ENCODE assay signal across 9 mouse cellular contexts in the genomic region with DNA sequence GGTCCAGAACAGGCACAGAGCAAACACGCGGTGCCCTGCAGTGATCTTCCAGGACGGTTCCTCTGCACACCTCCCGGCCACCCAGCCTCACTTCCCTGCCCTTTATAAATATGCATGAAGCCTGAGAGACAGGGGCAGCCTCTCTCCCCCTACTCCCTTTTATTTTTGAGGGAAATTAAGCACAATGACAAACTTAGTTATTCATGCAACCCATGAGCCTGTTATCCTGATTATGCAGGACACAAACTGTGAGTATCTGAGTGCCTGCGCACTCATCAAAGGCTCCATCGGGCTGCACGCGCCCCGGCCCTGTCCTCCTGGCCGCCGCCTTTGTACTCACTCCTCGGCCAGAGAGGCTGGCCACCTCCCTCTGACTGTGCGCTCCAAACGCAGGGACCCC. TPM values are rescaled to one million over a fixed set of nuclear protein-coding genes. Genes with fewer than 3 reads are reported as not detected.
DNase-seq lines count a peak whose midpoint lies in the region; ATAC-seq and TF ChIP-seq lines count a peak whose summit lies in the region.
"Had no signal": no experiment of that assay in that cellular context is flagged by ENCODE, and none has a peak within 500 bp of the region (broad histone marks: within the 10 kb centered on the region; RNA-seq: fewer than 3 reads in every experiment).

No protein-coding gene starts in this region.

- H3K27ac ChIP-seq in heart, embryonic 13.5 days (replicated peaks), result no peak overlapping the region
- H3K27ac ChIP-seq in forebrain, embryonic 15.5 days (replicated peaks), result no peak overlapping the region; the same call in 1 of the 2 replicates
- H3K27ac ChIP-seq in midbrain, embryonic 14.5 days (replicated peaks; ENCODE audit: low read depth, low read length), result 0 out of 2 replicates have a peak overlapping the region, but pooled peaks have one; percentile 32

- H3K9ac ChIP-seq in heart, embryonic 13.5 days, result peak overlapping the region; percentile 64; the same call in 1 of the 2 replicates
- H3K9ac ChIP-seq in forebrain, embryonic 15.5 days (replicated peaks), result 0 out of 2 replicates have a peak overlapping the region, but pooled peaks have one; percentile 4
- peak overlapping the region; percentile 36 for H3K9ac ChIP-seq in midbrain, embryonic 14.5 days (replicated peaks; ENCODE audit: low read length)

- H3K4me1 ChIP-seq in heart, embryonic 13.5 days, result no peaks in the 10 kb centered on the region; the same call in 1 of the 2 replicates
- peaks cover 20% of the 10 kb centered on the region for H3K4me1 ChIP-seq in forebrain, embryonic 15.5 days
- H3K4me1 ChIP-seq in midbrain, embryonic 14.5 days (ENCODE audit: control insufficient read depth, insufficient read depth, low read length), result peaks cover 11% of the 10 kb centered on the region

- peak overlapping the region; percentile 29 for H3K4me3 ChIP-seq in heart, embryonic 13.5 days
- H3K4me3 ChIP-seq in forebrain, embryonic 15.5 days, result peak overlapping the region; percentile 14
- H3K4me3 ChIP-seq in midbrain, embryonic 14.5 days (replicated peaks; ENCODE audit: low read depth, low read length), result peak overlapping the region; percentile 1; the same call in 1 of the 2 replicates

- DNase-seq in heart, postnatal 4 days, result no peak
- peak; percentile 80 for DNase-seq in brain, embryonic 14.5 days (ENCODE audit: low read depth)
- peak; percentile 68 for DNase-seq in midbrain, embryonic 14.5 days
- no peak for DNase-seq in thymus, postnatal 25 days
- no peak for DNase-seq in ovary, postnatal 10 days (ENCODE audit: low spot score)
- no peak for DNase-seq in lung, postnatal 4 days

- no peaks in the 10 kb centered on the region for H3K36me3 ChIP-seq in heart, embryonic 13.5 days
- H3K36me3 ChIP-seq in forebrain, embryonic 15.5 days, result no peaks in the 10 kb centered on the region
- H3K36me3 ChIP-seq in midbrain, embryonic 14.5 days (ENCODE audit: control insufficient read depth, insufficient read depth, low read length), result no peaks in the 10 kb centered on the region

- no peak for TF ChIP-seq CTCF in brain, embryonic 14.5 days (IDR thresholded peaks at IDR 0.05; ENCODE audit: borderline replicate concordance, extremely low read depth, insufficient read depth, insufficient read length)

- 2% methylated on average over 14 of the region's 14 CpGs for WGBS in heart, embryonic 13.5 days
- WGBS in forebrain, embryonic 15.5 days, result under 1% methylated on average over 14 of the region's 14 CpGs
- WGBS in midbrain, embryonic 14.5 days, result 1% methylated on average over 14 of the region's 14 CpGs

- no peaks in the 10 kb centered on the region for H3K9me3 ChIP-seq in heart, embryonic 13.5 days
- H3K9me3 ChIP-seq in forebrain, embryonic 15.5 days, result no peaks in the 10 kb centered on the region
- no peaks in the 10 kb centered on the region for H3K9me3 ChIP-seq in midbrain, embryonic 14.5 days (ENCODE audit: control insufficient read depth, low read length)

- peaks cover 26% of the 10 kb centered on the region for H3K27me3 ChIP-seq in heart, embryonic 13.5 days (replicated peaks)
- no peaks in the 10 kb centered on the region for H3K27me3 ChIP-seq in forebrain, embryonic 15.5 days
- H3K27me3 ChIP-seq in midbrain, embryonic 14.5 days (ENCODE audit: control insufficient read depth, insufficient read depth, low read length), result no peaks in the 10 kb centered on the region
- H3K27me3 ChIP-seq: CH12.LX had no signal

- TF ChIP-seq POLR2A in brain, embryonic 14.5 days (IDR thresholded peaks at IDR 0.05; ENCODE audit: borderline replicate concordance, extremely low read depth, insufficient read depth, insufficient read length, poor library complexity, severe bottlenecking), result no peak

- H3K4me2 ChIP-seq in heart, embryonic 13.5 days, result peak overlapping the region; percentile 59
- peak overlapping the region; percentile 40 for H3K4me2 ChIP-seq in forebrain, embryonic 15.5 days (replicated peaks)
- H3K4me2 ChIP-seq in midbrain, embryonic 14.5 days (ENCODE audit: low read length), result peak overlapping the region; percentile 55

- ATAC-seq in heart, embryonic 13.5 days (ENCODE audit: extremely low read depth, insufficient number of reproducible peaks, low FRiP score, low TSS enrichment), result no peak
- ATAC-seq in forebrain, embryonic 15.5 days (replicated peaks), result peak; percentile 73
- ATAC-seq in midbrain, embryonic 14.5 days (ENCODE audit: low FRiP score, low TSS enrichment), result peak; percentile 76; the same call in 1 of the 2 replicates

RNA-seq across cellular contexts. Expression of gene Ccne1, which starts 32.8 kb away (rescaled TPM):
- polyA plus RNA-seq in heart, embryonic 13.5 days (2015; fragmentation: Nextera tagmentation; extraction: Ambion mirVana), result 40.9 and 44.5 TPM in 2 replicates
- 10 to 100 TPM; 15.9 to 16.7 TPM for total RNA-seq in heart, postnatal 4 days (2021)
- 12.2 and 14.7 TPM in 2 replicates for polyA plus RNA-seq in brain, embryonic 14.5 days (2012; rRNA removed)
- 13.9 and 16.4 TPM in 2 replicates for polyA plus RNA-seq in forebrain, embryonic 15.5 days (2015; fragmentation: Nextera tagmentation; extraction: Ambion mirVana)
- 11.9 and 14.1 TPM in 2 replicates for polyA plus RNA-seq in midbrain, embryonic 14.5 days (2014; fragmentation: Nextera tagmentation; extraction: Ambion mirVana)

RNA-seq across cellular contexts. Expression of gene Uri1, which starts 51.2 kb away (rescaled TPM):
- 30.1 and 33.9 TPM in 2 replicates for polyA plus RNA-seq in heart, embryonic 13.5 days (2015; fragmentation: Nextera tagmentation; extraction: Ambion mirVana)
- total RNA-seq in heart, postnatal 4 days (2021), result 10 to 100 TPM; 35.7 to 37.7 TPM
- 21.3 and 24.2 TPM in 2 replicates for polyA plus RNA-seq in brain, embryonic 14.5 days (2012; rRNA removed)
- polyA plus RNA-seq in forebrain, embryonic 15.5 days (2015; fragmentation: Nextera tagmentation; extraction: Ambion mirVana), result 38.6 and 40.3 TPM in 2 replicates
- 29.2 and 37.4 TPM in 2 replicates for polyA plus RNA-seq in midbrain, embryonic 14.5 days (2014; fragmentation: Nextera tagmentation; extraction: Ambion mirVana)

Comparison
In these comparisons a context has a peak if more than half of its experiments do, and no peak if none do; other contexts are left out.
1. H3K9ac ChIP-seq: peak in every context shown above with its lines; median percentile 64 in heart, embryonic 13.5 days; 36 in midbrain, embryonic 14.5 days; 4 in forebrain, embryonic 15.5 days.
2. DNase-seq: peak in brain, embryonic 14.5 days (single experiment) and midbrain, embryonic 14.5 days (single experiment); none in heart, postnatal 4 days (single experiment), thymus, postnatal 25 days (single experiment), ovary, postnatal 10 days (single experiment) and lung, postnatal 4 days (0 of 2).
3. Peak in every context shown above with its lines, with median percentiles within 50 percentile points of each other: H3K4me2 ChIP-seq and H3K4me3 ChIP-seq.